Mouse (Mus musculus): Measurements from ENCODE around the gene Ssr2.

The Ssr2 gene

DNA sequence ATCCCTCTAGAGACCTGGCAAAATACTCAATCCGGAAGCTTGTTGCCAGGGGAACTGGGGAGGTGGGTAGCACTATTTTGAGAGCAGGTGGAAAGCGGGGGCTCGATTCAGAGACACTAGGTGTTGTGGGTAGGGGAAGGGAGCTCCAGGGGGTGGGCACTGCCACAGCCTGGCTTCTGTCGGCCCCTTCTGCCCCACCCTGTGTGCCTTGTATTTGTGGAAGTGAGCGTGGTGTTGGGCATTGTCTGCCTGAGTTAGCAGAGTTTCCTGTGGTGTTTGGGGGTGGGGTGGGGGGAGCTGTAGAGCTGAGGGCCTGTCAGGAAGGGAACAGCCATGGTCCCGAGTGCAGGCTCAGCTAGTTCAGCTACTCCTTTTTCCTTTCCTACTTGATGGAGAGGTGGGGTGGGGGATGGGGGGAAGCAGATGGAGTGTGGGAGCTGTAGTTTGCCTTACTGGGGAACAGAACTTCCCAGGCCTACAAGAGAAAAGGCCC is 55.2 kb downstream of the Ssr2 start:
- no peak for TF ChIP-seq GATA4 (IDR thresholded peaks at IDR 0.05; ENCODE audit: insufficient replicate concordance, low read length)

DNA sequence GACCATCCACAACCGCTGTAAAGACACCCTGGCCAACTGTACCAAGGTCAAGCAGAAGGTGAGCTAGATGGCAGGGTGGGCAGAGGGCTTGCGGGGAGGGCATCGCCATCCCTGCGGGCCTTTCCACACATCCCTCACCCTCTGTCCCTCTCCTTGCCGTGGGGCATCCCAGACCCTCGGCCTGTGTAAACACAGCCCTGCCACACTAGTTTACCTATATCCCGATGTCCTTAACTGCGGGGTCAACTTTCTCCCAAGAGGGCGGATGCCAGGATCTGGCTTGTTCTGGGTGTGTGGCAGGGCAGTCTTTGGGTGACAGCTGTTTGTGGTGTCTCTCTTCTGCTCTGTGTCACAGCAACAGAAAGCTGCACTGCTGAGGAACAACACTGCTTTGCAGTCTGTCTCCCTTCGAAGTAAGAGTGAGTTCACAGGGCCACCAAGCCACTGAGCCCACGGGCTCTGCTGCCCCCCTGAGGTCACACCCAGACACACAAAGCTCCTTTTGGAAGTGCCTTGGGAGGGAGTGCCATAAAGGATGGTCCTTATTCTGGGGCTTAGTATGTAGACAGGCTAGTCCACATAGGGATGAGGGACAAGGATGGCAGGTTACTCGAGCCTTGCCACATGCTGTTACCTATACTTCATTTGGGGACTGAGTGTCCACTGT is 56.4 kb downstream of the Ssr2 start:
- no peak for TF ChIP-seq GATA4 (IDR thresholded peaks at IDR 0.05; ENCODE audit: insufficient replicate concordance, low read length)

DNA sequence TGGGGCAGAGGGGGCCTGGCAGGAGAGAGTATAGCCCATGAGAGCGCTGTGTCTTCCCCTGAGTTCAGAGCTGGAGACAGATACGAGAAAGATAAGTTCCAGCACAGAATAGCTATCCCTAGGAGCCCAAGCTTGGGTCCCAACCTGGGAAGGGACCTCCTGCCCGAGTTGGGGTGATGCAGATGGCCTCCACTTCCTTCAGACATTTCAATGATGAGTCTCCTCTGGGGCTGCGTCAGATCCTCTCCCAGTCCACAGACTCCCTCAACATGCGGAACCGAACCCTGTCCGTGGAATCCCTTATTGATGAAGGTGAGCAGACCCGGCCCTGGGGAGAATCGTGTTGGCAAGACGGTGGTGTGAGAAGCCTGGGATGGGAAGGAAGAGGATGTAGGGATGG is 57.4 kb downstream of the Ssr2 start:
- TF ChIP-seq GATA4 (IDR thresholded peaks at IDR 0.05; ENCODE audit: insufficient replicate concordance, low read length): no peak

DNA sequence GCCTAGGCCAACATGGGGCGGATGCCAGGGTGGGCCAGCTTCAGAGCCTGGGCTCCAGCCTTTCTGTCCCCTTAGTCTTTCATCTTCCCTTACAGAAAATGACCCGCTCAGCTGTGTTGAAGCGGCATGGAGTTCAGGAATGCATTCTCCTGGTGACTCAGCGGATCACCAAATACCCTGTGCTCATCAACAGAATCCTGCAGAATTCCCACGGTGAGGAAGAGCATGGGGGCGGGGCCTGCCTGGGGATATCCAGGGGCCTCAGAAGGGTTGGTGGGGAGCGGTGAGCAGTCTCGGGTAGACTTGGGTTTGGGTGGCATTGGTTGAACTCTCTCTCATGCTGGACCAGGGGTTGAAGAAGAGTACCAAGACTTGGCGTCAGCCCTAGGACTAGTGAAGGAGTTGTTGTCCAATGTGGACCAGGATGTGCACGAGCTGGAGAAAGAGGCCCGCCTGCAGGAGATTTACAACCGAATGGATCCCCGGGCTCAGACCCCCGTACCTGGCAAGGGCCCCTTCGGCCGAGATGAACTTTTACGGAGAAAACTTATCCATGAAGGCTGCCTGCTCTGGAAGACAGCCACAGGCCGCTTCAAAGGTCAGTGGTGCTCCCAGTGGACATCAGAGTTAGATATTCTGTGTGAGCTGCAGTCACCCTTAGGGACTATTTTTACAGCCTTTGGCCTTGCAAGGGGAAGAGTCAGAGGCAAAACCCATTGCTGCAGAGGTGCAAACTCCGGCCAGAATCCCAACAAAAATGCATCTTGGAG is 60.0 kb downstream of the Ssr2 start:
- TF ChIP-seq GATA4 (IDR thresholded peaks at IDR 0.05; ENCODE audit: insufficient replicate concordance, low read length): no peak

DNA sequence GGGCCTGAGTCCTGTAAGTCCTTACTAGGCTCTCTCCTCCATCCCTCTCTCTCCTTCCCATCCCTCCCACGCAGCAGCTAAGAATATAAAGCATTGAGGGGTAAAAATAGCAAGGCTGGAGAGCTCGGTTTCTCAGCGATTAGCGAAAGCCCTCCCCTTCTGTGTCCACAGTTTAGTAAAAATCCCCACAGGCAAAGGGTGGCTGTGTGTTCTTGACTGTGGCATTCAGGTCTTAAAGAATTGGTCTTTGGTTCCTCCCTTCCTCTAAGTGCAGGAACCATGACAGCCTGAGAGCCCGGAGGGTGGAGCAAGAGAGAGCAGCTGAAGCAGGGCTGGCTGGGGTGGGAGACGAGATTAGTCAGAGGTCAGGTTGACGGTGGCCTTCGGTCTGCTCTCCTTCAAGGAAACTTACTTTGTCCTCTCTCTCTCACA is 60.9 kb downstream of the Ssr2 start:
- no peak for TF ChIP-seq GATA4 (IDR thresholded peaks at IDR 0.05; ENCODE audit: insufficient replicate concordance, low read length)

DNA sequence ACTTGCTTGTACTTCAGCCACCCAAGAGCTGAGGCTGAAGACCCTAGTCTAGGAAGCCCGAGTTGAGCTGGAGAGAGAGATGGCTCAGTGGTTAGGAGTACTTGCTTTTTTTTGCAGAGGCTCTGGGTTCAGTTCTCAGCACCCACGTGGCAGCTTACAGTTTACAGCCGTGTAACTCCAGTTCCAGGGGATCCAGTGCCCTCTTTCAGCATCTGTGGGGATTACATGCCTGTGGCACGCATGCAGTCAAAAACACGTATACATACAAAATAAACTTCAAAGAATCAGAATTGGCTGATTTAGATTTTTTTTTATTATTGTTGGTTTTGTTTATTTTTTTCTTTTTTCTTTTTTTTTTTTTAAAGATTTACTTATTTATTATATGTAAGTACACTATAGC is 61.5 kb downstream of the Ssr2 start:
- TF ChIP-seq GATA4 (IDR thresholded peaks at IDR 0.05; ENCODE audit: insufficient replicate concordance, low read length): no peak

Data from liver, adult (tissue).